Mouse (Mus musculus): Measurements from ENCODE around the gene Olfr836.

GRCm38 (mm10) chr9:19097286-19097685 lies 22.9 kb upstream of the Olfr836 start:
- TF ChIP-seq CTCF (IDR thresholded peaks at IDR 0.05; ENCODE audit: control insufficient read depth, insufficient read depth, insufficient replicate concordance, low read depth, low read length) = no peak
- TF ChIP-seq POLR2A (IDR thresholded peaks at IDR 0.05; ENCODE audit: control insufficient read depth, low read depth, low read length) = no peak

All from testis, adult 2 months (tissue).